Mouse (Mus musculus) cerebellum, adult 2 months (tissue): ENCODE results near the gene Snrnp35.

ENCODE experiments used
- CTCF ChIP-seq: fragments of 200-500 bp; IDR thresholded peaks from 2 replicates; pipeline ENCODE4 v1.5.1; 2011; ENCODE audit warnings: low read depth, mild to moderate bottlenecking, control low read depth, low read length, moderate library complexity, borderline replicate concordance; ENCODE audit not compliant: insufficient read depth
- POLR2A ChIP-seq: fragments of 200-500 bp; IDR thresholded peaks from 2 replicates; pipeline ENCODE4 v1.6.1; 2011; ENCODE audit warnings: low read length, control low read depth, borderline replicate concordance; ENCODE audit not compliant: insufficient read depth

DNA sequence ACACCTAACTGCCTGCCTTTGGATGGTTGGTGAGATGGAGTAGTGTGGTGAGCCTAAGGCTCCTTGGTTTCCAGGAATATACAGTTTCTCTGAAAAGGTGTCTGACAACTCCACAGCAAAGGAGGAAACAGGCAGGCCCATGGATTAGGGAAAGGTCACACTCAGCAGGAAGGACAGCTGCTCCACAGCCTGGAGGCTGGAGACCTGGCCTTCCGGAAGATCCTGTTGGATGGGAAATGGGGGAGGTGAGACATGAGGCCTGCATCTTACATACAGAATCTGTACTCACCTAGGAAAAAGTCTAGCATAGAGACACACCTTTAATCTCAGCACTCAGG lies 28.9 kb upstream of the Snrnp35 start:
- TF ChIP-seq POLR2A (no peak), CTCF (no peak)
